Mouse (Mus musculus): ENCODE measurements around the gene Mon1b.

DNA sequence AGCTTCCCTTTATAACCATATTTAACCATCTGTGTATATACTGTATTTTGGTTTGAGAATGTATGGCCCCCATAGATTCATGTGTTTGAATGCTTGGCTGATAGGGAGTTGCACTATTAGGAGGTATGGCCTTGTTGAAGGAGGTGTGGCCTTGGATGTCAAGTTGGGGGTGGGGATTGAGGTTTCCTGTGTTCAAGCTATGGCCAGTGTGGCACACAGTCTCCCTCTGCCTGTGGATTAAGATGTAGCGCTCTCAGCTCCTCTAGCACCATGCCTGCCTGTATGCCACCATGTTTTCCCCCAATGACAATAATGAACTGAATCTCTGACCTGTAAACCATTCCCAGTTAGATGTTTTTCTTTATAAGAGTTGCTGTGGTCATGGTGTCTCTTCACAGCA, 24.7 kb downstream of the Mon1b start:
- TF ChIP-seq GATA1 (IDR thresholded peaks at IDR 0.05; ENCODE audit: low read length) (no peak), TAL1 (IDR thresholded peaks at IDR 0.05; ENCODE audit: low read length) (no peak)

Measured in erythroblast, embryonic 14.5 days (primary cell).